Mouse (Mus musculus): ENCODE measurements around the gene Tlk2.

GRCm38 (mm10) chr11:105152357-105152899 lies 26.2 kb upstream of the Tlk2 start:
- TF ChIP-seq CTCF (IDR thresholded peaks at IDR 0.05; ENCODE audit: control insufficient read depth, insufficient read depth, insufficient replicate concordance, low read depth, low read length) (no peak), POLR2A (IDR thresholded peaks at IDR 0.05; ENCODE audit: control insufficient read depth, low read depth, low read length) (no peak)
